Mouse (Mus musculus) thymus, postnatal 36 days (tissue): ENCODE results near the gene 4931428F04Rik.
"Not testable (repeated sequence)": the region's sequence is repeated elsewhere in the genome, so short reads cannot be mapped to it uniquely, and the experiment has no call there.

Experiments used
- DNase-seq, 2 experiments: peaks; one replicate each; pipeline ENCODE4 v3.0.0; 2022; ENCODE audit warnings: mixed read lengths in 2 of 2

The 4931428F04Rik gene

DNA sequence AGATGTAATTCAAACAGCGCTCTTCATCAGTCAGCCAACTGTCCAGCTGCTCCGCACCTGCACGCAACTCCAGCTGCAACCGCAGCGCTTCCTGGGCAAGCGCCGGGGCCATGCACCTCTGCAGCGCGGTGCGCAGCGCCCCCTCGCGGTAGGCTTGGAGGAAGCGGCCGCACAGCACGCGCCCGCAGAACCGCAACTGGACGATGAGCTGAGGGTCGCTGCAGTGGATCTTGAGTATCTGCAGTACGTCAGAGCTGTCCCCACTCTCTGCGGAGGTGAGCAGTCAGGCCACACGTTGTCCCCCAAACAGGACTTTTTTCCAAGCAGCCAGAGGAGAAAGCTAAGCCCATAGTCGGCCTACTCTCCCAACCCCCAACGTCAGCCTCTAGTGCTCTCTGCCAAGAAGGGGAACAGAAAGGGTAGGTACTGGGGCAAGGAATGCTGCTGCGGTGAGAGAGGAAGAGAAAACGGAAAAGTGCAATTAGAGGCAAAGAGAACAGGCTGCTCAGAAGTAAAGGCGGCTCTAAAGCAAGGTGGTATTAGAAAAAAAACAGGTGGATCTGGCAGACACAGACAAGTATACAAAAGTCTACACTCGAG lies 29.8 kb downstream of the 4931428F04Rik start:
- peak; percentile 75 to 76 for DNase-seq

DNA sequence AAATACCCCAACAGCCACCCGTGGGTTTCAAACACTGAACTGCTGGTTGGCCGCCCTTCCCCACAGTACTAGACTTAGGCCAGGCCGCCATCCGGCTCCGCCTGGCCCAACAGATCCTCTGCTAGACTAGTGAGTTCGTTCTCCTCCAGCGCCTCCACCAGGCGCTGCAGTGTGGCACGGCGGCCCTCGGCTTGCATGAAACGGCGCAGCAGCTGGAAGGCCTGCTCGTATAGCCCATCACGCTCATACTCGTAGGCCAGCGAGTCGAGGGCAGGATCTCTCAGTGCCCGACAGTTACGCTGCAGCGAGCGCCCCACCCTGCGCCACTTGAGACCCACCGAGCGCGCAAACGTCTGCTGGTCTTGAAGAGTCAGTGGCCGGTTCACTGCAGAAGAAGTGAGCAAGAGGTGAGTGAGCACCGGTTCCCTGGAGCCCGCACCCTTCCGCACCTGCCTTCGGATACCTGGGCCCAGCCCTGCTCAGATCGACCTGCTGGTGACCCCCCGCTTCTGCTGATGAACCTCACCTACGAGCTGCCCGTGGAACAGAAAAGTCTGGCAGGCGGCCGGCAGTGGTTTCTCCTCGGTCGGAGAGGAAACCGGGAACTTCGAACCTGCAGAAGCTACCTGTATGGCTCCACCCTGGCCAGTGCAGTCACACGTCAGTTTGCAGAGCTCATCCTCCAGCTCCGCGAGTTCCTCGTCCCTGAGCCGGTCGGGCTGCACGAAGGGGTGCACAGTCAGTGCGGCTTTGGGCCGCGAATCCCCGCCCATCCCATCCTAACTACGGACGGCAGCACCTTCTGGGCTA lies 30.5 kb downstream of the 4931428F04Rik start:
- peak in 1 of 2 experiments; percentile 29 for DNase-seq

DNA sequence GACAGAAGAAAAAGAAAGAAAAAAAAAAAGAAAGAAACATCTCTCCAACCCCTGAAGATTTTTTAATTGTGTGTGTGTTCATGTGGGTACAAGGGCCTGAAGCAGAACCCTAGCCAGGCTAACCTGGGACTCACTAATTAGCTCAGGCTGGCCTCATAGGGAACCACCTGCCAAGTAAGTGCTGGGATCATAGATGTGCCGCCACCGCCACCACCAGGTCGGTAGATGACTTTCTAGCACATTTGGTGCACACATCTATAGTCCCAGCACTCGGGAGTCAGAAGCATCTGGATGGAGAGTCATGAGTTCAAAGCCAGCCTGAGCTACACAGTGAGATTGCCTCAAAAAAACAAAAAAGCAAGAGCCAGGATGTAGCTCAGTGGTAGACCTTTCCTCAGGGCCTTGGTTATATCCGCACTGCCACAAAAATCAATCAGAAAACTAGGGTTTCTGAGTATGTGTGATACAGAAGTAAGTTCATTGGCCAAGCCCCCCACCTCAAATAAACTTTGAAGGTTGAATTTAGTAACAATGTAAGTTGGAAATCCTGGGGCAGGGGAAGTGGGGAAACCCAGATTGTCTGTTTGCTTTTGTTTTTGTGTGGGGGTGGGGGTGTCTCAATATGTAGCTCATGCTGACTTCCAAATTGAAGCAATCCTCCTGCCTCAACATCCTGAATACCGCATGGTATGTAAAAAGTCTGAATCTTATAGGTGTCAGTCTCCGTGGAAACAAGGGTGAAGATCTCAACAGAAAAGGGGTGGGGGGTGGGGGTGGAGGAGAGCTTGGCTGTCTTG lies 32.1 kb downstream of the 4931428F04Rik start:
- no peak for DNase-seq

DNA sequence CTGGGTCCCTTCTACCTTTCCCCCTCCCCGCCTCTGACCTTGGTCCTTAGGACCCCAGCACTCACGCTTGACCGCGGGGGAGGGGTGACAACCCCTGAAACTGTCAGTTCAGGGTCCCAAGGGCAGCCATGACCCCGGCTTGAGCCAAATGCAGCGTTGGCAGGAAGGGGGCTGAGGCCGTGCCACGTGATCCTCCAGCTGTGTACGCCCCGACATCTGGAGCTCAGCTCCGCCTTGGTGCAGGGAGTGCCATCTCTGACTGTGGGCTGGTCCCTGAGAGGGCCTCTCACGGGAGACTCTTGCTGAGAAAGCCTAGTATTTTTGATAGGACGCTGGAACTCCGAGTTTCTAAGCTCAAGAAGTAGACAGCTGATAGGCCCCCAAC lies 34.7 kb downstream of the 4931428F04Rik start, which contains the start of gene B3gnt9:
TSS of gene B3gnt9 (minus strand) at position 188 of the 385 bp plus-strand sequence.
- peak; percentile 70 to 80 for DNase-seq

DNA sequence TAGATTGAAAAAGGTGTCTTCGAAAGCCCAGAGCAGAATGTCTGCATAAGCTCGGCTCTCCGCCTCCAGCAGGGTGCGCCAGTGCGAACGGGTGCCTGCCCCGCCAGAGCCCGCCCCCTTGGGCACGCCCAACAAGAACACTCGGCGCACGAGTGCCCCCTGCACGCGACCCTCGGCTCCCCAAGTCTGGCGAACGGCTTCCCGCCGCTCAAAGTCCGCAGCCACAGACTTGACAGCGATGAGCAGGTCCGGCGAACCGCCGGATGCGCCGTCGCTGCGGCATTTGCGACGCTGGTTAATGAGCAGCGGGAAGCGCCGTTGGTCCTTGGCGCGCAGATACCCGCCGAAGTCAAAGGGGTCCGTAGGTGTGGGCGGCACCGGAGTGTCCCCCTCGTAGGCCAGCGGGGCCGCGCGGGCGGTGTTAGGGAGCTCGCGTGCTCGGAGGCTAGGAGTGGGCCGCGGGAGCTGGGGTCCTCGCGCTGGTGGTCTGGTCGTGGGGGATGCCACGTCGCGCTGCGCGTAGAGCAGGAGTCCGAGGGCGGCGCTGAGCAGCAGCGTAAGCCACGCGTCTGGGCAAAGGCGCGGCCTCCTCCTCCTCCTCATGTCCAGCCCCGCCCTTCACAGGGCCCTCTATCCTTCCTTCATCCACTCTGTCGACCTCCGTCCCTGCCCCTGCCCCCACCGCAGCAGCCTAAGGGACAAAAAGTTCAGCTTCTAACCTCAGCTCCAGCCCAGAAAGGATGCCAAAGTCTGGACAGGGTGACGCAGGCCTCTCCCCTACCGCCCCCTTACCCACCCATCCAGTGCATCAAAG lies 35.3 kb downstream of the 4931428F04Rik start:
- DNase-seq: peak; percentile 94 to 97

DNA sequence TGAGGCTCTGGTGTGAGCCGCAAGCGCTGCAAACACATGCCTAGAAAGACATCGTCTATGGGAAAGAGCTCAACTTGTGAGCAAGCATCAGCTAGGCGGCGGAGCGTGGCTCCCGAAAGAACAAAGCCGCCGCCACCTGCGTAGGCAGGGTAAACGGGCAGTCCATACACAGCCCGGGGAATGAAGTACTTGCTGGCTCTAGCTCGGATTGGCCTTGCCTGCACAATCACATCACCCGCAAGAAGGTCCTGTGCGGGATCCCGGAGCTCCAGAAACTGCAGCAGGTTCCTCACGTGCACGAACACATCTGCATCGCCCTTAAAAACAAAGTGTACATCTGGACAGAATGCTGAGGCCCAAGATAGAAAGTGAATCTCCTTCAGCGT lies 35.9 kb downstream of the 4931428F04Rik start:
- DNase-seq: peak in 1 of 2 experiments; percentile 33

DNA sequence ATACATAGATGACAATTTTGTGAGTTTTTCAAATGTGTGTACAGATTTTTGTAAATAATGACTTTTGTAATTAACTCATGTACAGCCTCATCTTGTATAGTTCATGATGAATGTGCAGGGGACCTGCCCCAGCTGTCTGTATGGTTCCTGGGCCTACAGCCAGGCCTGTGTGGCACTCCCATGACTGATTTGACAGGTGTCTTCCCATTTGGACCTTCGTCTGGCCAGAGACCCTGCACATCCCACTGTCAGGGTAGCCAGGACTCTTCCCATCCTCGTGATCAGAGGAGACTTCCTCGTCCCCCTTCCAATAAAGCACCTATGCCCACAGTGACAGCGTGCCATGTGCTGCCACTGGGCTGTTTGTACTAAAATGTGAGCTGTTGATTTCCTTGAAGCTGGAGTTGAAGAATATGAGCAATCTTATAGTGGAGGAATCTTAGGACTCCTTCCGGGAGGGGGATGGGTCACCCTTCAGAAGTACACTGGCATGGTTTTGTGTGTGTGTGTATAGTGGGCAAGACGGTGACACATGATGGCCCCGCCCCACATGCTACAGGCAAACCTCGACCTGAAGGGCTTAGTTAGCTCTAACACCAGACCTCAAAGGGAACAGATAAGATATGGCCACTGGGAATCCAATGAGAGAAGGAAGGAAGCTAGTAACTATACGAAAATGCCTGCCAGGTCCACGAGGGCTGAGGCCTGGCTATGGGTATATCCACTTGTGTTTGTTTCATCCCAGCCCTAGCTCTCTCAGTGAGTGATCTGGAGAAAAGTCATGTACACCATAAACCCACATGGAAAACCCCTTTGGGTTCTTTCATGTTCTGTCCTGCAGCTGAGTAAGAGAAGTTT lies 36.8 kb downstream of the 4931428F04Rik start:
- DNase-seq: no peak

DNA sequence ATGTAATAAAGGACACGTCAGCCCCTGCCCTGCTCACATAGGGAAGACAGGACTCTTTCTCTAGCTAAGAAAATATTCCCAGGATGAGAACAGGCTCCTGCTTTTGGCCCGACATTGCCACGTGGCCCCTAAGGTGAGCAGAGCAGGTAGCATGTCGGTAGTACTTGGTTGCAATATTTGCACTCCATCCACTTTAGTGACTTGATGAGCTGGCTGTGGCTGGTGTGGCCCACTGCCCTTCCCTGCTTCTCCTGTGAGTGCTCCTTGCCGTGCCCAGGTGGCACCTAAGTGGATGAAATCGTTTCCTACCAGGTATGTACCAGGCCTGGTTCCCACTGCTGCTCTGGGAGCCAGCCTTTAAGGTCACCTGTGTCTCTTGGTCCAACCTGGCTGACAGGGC lies 37.7 kb downstream of the 4931428F04Rik start:
- DNase-seq: no peak

DNA sequence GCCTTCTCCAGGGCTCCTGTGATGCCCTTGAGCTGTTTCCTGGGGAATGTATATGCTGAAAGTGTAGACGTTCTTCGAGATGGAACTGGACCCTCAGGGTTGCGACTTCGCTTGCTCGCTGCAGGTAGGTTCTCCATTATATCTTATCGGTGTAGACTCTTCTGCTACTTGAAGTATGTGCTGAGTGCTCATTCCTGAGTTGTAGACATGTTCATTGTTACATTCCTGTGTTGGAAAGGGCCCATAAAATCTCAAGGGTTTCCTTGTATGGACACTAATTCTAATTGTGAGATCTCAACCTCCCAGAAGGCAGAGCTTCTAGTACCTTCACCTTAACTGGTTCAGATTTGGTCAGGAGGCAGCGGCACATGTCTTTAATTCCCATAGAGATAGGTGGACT lies 48.6 kb downstream of the 4931428F04Rik start:
- no peak for DNase-seq

DNA sequence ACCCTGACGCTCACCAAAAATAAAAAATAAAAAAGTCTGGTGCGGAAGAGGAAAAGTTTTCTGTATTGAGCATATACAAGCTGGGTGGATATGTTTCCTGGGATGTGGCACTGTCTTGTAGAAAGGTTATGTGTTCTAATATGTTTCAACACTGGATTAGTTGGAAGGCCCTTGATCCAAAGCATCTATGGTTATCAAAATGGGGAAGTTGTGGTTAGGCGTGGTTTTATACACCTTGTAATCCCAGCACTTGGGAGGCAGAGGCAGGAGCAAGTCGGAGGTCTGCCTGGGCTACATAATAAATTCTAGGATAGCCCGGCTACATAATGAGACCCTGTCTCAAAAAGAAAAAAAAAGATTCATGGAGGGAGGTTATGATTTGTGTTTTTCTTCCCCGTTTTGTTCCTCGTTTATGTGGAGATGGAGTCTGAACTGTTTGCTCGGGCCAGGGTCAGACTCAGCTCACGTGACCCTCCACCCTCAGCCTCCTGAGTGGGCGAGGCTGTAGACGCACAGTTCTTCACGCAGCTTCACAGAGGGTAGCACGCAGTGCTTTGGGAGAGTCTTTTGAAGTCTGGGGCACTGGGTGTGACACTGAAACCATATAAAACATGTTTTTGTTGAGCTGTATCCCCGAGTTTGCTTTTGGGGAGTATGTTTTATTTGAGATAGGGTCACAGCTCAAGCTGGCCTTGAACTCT lies 52.1 kb downstream of the 4931428F04Rik start:
- no peak for DNase-seq

DNA sequence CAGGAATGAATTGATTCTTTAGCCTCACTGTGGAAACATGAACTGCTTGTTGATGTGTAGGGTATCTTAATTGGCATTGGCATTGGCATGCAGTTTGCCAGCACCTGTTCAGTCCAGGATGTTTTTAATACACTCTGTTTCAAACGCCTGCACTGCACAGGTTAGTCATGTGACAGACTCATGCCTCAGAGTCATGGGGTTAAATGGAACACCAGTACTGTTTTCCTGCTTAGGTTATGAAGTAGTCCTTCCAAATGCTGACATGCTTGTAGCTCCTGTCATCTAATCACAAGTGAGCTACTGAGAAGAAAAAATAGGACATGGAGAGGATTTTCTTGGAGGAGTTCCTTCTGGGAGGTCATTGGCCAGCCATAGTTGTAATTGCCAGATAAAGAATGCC lies 54.5 kb downstream of the 4931428F04Rik start:
- no peak for DNase-seq

DNA sequence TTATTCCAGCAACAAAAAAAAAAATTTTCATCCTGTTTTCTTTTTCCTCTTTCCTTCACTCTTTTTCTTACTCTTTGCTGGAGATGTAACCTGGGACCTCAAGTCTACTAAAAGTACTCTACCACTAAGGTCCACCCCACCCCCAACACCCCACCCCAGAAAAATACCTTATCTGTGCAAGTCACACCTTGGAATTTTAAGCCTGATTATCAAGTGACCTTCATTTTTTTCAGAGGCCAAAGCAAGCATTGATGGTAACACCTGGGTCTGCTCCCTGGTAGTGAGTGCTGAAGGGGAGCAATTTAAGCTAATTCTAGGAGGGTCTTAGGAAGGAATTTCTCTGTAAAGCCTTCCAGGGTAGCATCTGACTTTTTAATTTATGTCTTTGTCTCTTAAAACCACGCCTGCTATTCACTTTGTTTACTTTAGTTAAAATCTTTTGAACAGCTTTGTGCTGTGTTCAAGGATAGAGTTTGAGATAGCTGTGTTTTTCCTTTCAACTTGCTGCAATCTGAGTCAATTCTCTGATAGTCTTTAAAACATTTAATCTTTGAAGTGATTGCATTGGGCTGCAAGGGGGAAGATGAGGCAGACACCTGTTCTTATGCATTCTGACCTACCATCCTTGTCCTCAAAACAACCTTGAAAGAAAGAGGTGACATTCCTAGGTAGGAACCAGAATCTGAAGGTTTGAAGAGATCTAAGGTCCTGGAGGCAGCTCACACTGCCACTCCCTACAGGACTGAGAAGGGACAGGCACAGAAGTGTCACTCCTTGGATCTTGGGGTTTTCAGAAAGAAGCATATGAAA lies 56.3 kb downstream of the 4931428F04Rik start:
- no peak for DNase-seq

DNA sequence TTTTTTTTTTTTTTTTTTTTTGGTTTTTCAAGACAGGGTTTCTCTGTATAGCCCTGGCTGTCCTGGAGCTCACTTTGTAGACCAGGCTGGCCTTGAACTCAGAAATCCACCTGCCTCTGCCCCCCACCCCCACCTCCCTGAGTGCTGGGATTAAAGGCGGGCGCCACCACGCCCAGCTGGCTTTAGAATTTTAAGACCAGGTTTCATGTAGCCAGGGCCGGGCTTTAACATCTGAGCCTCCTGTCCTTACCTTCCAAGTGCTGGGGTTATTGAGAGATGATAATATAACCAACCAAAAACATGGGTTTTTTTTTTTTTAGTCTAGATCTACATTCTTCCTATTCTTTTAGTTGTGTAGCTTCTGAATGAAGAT lies 57.4 kb downstream of the 4931428F04Rik start:
- not testable (repeated sequence) for DNase-seq

DNA sequence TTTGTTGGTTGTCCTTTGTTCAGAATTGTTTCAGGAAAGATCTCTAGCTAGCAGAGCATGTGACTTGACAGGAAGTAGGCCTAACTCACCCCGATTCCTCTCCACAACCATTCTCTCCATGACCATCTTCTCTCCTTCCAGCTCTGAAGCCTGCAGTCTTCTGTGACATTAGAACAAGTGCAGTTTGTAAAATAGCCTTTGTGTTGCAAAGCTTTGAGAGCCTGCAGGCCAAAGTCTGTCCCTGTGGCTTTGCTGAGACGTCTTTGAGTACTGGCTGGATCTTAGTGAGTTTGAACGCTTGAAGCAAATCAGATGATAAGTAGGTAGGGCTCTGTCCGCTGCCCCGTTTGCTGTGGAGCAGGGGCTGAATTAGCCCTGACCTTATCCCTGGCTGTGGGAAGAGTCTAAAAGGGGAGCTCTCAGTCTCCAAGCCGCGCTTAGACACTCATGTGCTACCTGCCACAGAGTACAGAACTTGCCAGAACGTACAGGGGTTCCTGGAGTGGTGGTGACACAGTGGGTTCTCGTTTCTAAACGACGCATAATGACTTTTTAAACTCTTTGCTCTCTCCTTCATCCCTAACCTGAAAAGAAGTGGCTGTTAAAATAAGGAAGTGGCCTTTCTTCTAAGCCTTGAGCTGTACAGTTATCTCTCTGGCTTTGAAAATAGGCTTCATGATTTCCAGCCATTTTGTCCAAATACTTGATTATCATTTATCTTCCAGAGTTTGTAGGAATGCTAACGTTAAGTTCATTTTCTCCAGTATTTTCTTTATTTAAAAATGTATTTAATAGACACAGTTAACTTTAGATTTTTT lies 58.0 kb downstream of the 4931428F04Rik start:
- no peak for DNase-seq
